Mouse (Mus musculus) intestine, embryonic 14.5 days (tissue): Measurements from ENCODE around the gene Ccdc78. TPM values are rescaled to one million over a fixed set of nuclear protein-coding genes. Genes with fewer than 3 reads are reported as not detected.

Experiments
- ATAC-seq: fragments of 200-750 bp; cut with Nextera tagmentation; replicated peaks from 2 replicates; pipeline ENCODE4 v1.8.0; 2017; ENCODE audit warnings: low read depth, moderate number of reproducible peaks, moderate TSS enrichment, moderate library complexity; ENCODE audit not compliant: low FRiP score, low TSS enrichment
- DNase-seq: peaks from one replicate; pipeline ENCODE4 v3.0.0-alpha.2; 2018; ENCODE audit warnings: low spot score
- H3K27ac ChIP-seq: fragments of 300-500 bp; sonication (generic); 2 replicates; pipeline ENCODE4 v1.5.1; 2014; ENCODE audit warnings: low read depth, mild to moderate bottlenecking, control low read depth
- H3K27me3 ChIP-seq: fragments of 300-500 bp; sonication (generic); replicated peaks from 2 replicates; pipeline ENCODE4 v1.6.1; 2014; ENCODE audit warnings: low read length, control low read depth; ENCODE audit not compliant: control insufficient read depth, insufficient read depth
- H3K36me3 ChIP-seq: fragments of 300-500 bp; sonication (generic); 2 replicates; pipeline ENCODE4 v1.6.1; 2014; ENCODE audit warnings: low read length, control low read depth; ENCODE audit not compliant: control insufficient read depth, insufficient read depth
- H3K4me1 ChIP-seq: fragments of 300-500 bp; sonication (generic); replicated peaks from 2 replicates; pipeline ENCODE4 v1.6.1; 2014; ENCODE audit warnings: low read length, control low read depth, mixed read lengths; ENCODE audit not compliant: control insufficient read depth, insufficient read depth
- H3K4me2 ChIP-seq: fragments of 300-500 bp; sonication (generic); 2 replicates; pipeline ENCODE4 v1.6.1; 2014; ENCODE audit warnings: low read length
- H3K4me3 ChIP-seq: fragments of 300-500 bp; sonication (generic); 2 replicates; pipeline ENCODE4 v1.5.1; 2014; ENCODE audit warnings: low read depth, low read length, control low read depth, mixed read lengths
- H3K9ac ChIP-seq: fragments of 300-500 bp; sonication (generic); 2 replicates; pipeline ENCODE4 v1.6.1; 2014; ENCODE audit warnings: mild to moderate bottlenecking, low read length
- H3K9me3 ChIP-seq: fragments of 300-500 bp; sonication (generic); 2 replicates; pipeline ENCODE4 v1.6.1; 2016; ENCODE audit warnings: low read length, control low read depth; ENCODE audit not compliant: control insufficient read depth
- WGBS: fragments of 180-500 bp; shearing (Covaris S2); extraction: QIAGEN DNeasy Blood & Tissue Kit; methylation state at CpG from one replicate; pipeline ENCODE4 v1.1.7; 2014; 5-methylcytosine and 5-hydroxymethylcytosine counted together
- polyA plus RNA-seq: library from polyadenylated mRNA; unstranded; fragments of >200 nt; fragmentation: Nextera tagmentation; extraction: Ambion mirVana; gene quantifications from 2 replicates; pipeline ENCODE4 v1.2.1, GENCODE M21; 2014

The Ccdc78 gene
- polyA plus RNA-seq, 1 experiment from 2014 or later: 0.28 TPM

- H3K27me3 ChIP-seq: no peaks in the 10 kb centered on the region
- no peak overlapping the region for H3K9ac ChIP-seq
- H3K9me3 ChIP-seq: no peaks in the 10 kb centered on the region
- H3K4me1 ChIP-seq: peaks cover 44% of the 10 kb centered on the region
- no peak overlapping the region for H3K4me3 ChIP-seq
- H3K27ac ChIP-seq: no peak overlapping the region
- DNase-seq: no peak
- 93% methylated on average over 13 of the region's 13 CpGs for WGBS
- no peak for ATAC-seq
- no peak overlapping the region for H3K4me2 ChIP-seq
- H3K36me3 ChIP-seq: peaks cover 45% of the 10 kb centered on the region
Observed at GRCm38 (mm10) chr17:25827011-25827410, 40.6 kb downstream of the Ccdc78 start.

- no peaks in the 10 kb centered on the region for H3K9me3 ChIP-seq
- no peak overlapping the region for H3K27ac ChIP-seq
- DNase-seq: no peak
- H3K4me3 ChIP-seq: no peak overlapping the region
- ATAC-seq: no peak
- WGBS: 96% methylated on average over 22 of the region's 22 CpGs
- H3K4me2 ChIP-seq: no peak overlapping the region
- H3K36me3 ChIP-seq: peaks cover 45% of the 10 kb centered on the region
- no peaks in the 10 kb centered on the region for H3K27me3 ChIP-seq
- H3K9ac ChIP-seq: no peak overlapping the region
- peaks cover 45% of the 10 kb centered on the region for H3K4me1 ChIP-seq
Observed at GRCm38 (mm10) chr17:25827546-25828222, 41.3 kb downstream of the Ccdc78 start.

- Histone ChIP-seq H3K4me3 (peak overlapping the region; percentile 69), H3K9ac (no peak overlapping the region), H3K36me3 (peaks cover 45% of the 10 kb centered on the region), H3K9me3 (no peaks in the 10 kb centered on the region), H3K4me2 (peak overlapping the region; percentile 85), H3K27me3 (no peaks in the 10 kb centered on the region), H3K27ac (peak overlapping the region; percentile 82), H3K4me1 (peaks cover 45% of the 10 kb centered on the region)
- WGBS: 84% methylated on average over 8 of the region's 8 CpGs
- DNase-seq (no peak), ATAC-seq (no peak)
Observed at GRCm38 (mm10) chr17:25828223-25828594, 41.8 kb downstream of the Ccdc78 start.

GRCm38 (mm10) chr17:25828712-25829557 is 42.6 kb downstream of the Ccdc78 start, which contains the start of gene Jmjd8:
Gene Jmjd8, plus strand, starts transcription at chr17:25828867.
- 1% methylated on average over 32 of the region's 32 CpGs for WGBS
- H3K27ac ChIP-seq: peak within 1 kb of the TSS; percentile 82
- ATAC-seq (peak; percentile 32), DNase-seq (peak; percentile 90)
- H3K4me3 ChIP-seq: peak within 1 kb of the TSS; percentile 69
- H3K4me2 ChIP-seq: peak within 1 kb of the TSS; percentile 85
- peaks cover 45% of the 10 kb centered on the region for H3K36me3 ChIP-seq
- no peaks in the 10 kb centered on the region for H3K27me3 ChIP-seq
- H3K9me3 ChIP-seq: no peaks in the 10 kb centered on the region
- peak within 1 kb of the TSS; percentile 68 for H3K9ac ChIP-seq
- H3K4me1 ChIP-seq: peaks cover 47% of the 10 kb centered on the region

GRCm38 (mm10) chr17:25829558-25830017 is 43.2 kb downstream of the Ccdc78 start:
- H3K27ac ChIP-seq: peak overlapping the region; percentile 82
- H3K36me3 ChIP-seq: peaks cover 45% of the 10 kb centered on the region
- H3K4me1 ChIP-seq: peaks cover 47% of the 10 kb centered on the region
- H3K4me2 ChIP-seq: peak overlapping the region; percentile 85
- H3K9me3 ChIP-seq: no peaks in the 10 kb centered on the region
- peak overlapping the region; percentile 68 for H3K9ac ChIP-seq
- 38% methylated on average over 8 of the region's 8 CpGs for WGBS
- no peak for ATAC-seq
- DNase-seq: no peak
- no peaks in the 10 kb centered on the region for H3K27me3 ChIP-seq
- peak overlapping the region; percentile 69 for H3K4me3 ChIP-seq

GRCm38 (mm10) chr17:25830200-25830753 is 43.9 kb downstream of the Ccdc78 start:
- peaks cover 44% of the 10 kb centered on the region for H3K4me1 ChIP-seq
- ATAC-seq (no peak), DNase-seq (no peak)
- H3K4me2 ChIP-seq: peak overlapping the region; percentile 85
- WGBS: 77% methylated on average over 4 of the region's 4 CpGs
- no peak overlapping the region for H3K4me3 ChIP-seq
- H3K9me3 ChIP-seq: no peaks in the 10 kb centered on the region
- H3K27me3 ChIP-seq: no peaks in the 10 kb centered on the region
- peaks cover 49% of the 10 kb centered on the region for H3K36me3 ChIP-seq
- H3K9ac ChIP-seq: no peak overlapping the region; the same call in 1 of the 2 replicates
- H3K27ac ChIP-seq: no peak overlapping the region

- Histone ChIP-seq H3K9me3 (no peaks in the 10 kb centered on the region), H3K4me1 (peaks cover 44% of the 10 kb centered on the region), H3K4me3 (no peak overlapping the region), H3K27me3 (no peaks in the 10 kb centered on the region), H3K9ac (no peak overlapping the region), H3K4me2 (peak overlapping the region; percentile 97; the same call in 1 of the 2 replicates), H3K36me3 (peaks cover 46% of the 10 kb centered on the region), H3K27ac (no peak overlapping the region)
- 84% methylated on average over 14 of the region's 14 CpGs for WGBS
- no peak for DNase-seq
- no peak for ATAC-seq
Observed at GRCm38 (mm10) chr17:25830806-25831431, 44.5 kb downstream of the Ccdc78 start.
